Mouse (Mus musculus): ENCODE measurements at regions not wholly inside any gene's neighbourhood (a gene's known extent, or its start where the extent isn't known, plus 50 kb on each side); places are given as distances from the start of the nearest gene placed in this dataset.
A peak's percentile ranks its signal among the peaks of the same experiment; 100 is the strongest.

GRCm38 (mm10) chr3:38229686-38230085 lies 255.0 kb downstream of the Ankrd50 start:
- H3K27ac ChIP-seq (replicated peaks; ENCODE audit: low read depth, low read length) = no peak overlapping the region
- H3K4me3 ChIP-seq (ENCODE audit: insufficient read depth, low read depth, low read length) = no peak overlapping the region
- H3K4me1 ChIP-seq (ENCODE audit: control insufficient read depth, insufficient read depth, insufficient read length, low read length) = peaks cover 2% of the 10 kb centered on the region; the same call in 1 of the 2 replicates

DNA sequence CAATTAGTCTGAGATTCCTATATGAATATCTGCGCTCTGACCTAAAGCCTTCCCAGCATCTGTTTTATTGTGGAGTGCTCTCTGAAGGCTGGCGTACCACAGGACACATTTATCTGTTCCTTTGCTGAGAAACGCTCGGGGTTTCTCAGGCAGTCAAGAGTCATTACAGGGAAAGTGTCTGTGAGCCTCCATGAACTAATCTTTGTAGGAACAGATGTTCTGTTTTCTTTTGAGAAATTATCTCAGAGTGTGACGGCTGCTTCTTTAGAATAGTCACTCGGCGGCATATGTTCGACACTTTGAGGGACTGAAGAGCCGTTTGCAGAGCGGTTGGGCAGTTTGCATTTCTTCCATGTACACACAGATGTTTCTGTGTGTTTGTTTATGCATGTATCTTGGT lies 255.6 kb downstream of the Ankrd50 start:
- no peak overlapping the region for H3K27ac ChIP-seq (replicated peaks; ENCODE audit: low read depth, low read length)
- peaks cover 2% of the 10 kb centered on the region; the same call in 1 of the 2 replicates for H3K4me1 ChIP-seq (ENCODE audit: control insufficient read depth, insufficient read depth, insufficient read length, low read length)
- no peak overlapping the region for H3K4me3 ChIP-seq (ENCODE audit: insufficient read depth, low read depth, low read length)

DNA sequence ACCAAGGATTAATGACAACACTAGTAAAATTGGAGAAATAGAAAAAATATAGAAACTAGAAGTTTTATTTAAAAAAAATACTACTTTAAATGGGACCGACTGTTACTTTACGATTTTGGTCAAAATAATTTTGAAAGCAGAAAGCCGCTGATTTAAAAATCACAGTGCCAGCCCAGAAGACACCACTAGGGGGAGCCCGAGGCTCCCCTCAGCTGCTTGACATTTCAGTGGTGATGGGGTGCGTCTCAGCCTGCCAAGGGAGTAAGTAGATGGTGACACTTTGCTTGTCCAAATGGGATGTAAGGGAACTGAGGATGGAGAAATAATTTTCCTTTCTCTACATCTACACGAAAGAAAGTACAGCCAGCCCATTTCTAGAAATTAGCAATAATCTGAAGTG lies 257.0 kb downstream of the Ankrd50 start:
- H3K4me3 ChIP-seq (ENCODE audit: insufficient read depth, low read depth, low read length) = no peak overlapping the region
- H3K27ac ChIP-seq (replicated peaks; ENCODE audit: low read depth, low read length) = no peak overlapping the region
- 0 out of 2 replicates have a peak, but pooled peaks cover under 1% of the 10 kb centered on the region for H3K4me1 ChIP-seq (ENCODE audit: control insufficient read depth, insufficient read depth, insufficient read length, low read length)

GRCm38 (mm10) chr3:38227121-38227520 lies 257.5 kb downstream of the Ankrd50 start:
- Histone ChIP-seq H3K4me1 (ENCODE audit: control insufficient read depth, insufficient read depth, insufficient read length, low read length) (no peaks in the 10 kb centered on the region), H3K4me3 (ENCODE audit: insufficient read depth, low read depth, low read length) (no peak overlapping the region)

GRCm38 (mm10) chr3:38226147-38226546 lies 258.5 kb downstream of the Ankrd50 start:
- Histone ChIP-seq H3K27ac (replicated peaks; ENCODE audit: low read depth, low read length) (no peak overlapping the region), H3K4me3 (ENCODE audit: insufficient read depth, low read depth, low read length) (no peak overlapping the region), H3K4me1 (ENCODE audit: control insufficient read depth, insufficient read depth, insufficient read length, low read length) (no peaks in the 10 kb centered on the region)

More at GRCm38 (mm10) chr3:38227121-38227520, 257.5 kb downstream of the Ankrd50 start:
- no peak overlapping the region for H3K27ac ChIP-seq (replicated peaks; ENCODE audit: low read depth, low read length)

GRCm38 (mm10) chr3:38221834-38222215 lies 262.8 kb downstream of the Ankrd50 start:
- Histone ChIP-seq H3K4me3 (ENCODE audit: insufficient read depth, low read depth, low read length) (no peak overlapping the region), H3K4me1 (ENCODE audit: control insufficient read depth, insufficient read depth, insufficient read length, low read length) (no peaks in the 10 kb centered on the region), H3K27ac (replicated peaks; ENCODE audit: low read depth, low read length) (no peak overlapping the region)

GRCm38 (mm10) chr3:38220934-38221833 lies 263.5 kb downstream of the Ankrd50 start:
- Histone ChIP-seq H3K4me1 (ENCODE audit: control insufficient read depth, insufficient read depth, insufficient read length, low read length) (no peaks in the 10 kb centered on the region), H3K4me3 (ENCODE audit: insufficient read depth, low read depth, low read length) (no peak overlapping the region), H3K27ac (replicated peaks; ENCODE audit: low read depth, low read length) (no peak overlapping the region)

DNA sequence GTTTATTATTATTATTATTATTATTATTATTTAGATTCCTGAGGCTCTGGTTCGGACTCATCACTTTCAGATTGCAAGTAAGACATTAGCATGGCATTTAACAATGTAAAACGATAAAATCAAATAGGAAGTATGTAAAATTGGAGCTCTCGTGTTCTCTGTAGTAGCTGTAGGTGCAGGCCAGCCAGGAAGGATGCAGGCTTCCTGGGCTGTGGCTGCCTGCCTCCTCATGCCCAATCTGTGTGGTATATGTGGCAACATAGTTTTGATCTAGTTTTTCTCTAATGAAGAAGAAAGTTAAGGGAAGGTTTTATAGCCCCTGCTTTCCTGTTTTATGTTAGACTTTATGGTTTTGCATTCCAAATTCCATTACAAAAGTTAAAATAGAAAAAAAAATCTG lies 275.6 kb downstream of the Ankrd50 start:
- Histone ChIP-seq H3K4me1 (ENCODE audit: control insufficient read depth, insufficient read depth, insufficient read length, low read length) (no peaks in the 10 kb centered on the region), H3K4me3 (ENCODE audit: insufficient read depth, low read depth, low read length) (no peak overlapping the region), H3K27ac (replicated peaks; ENCODE audit: low read depth, low read length) (no peak overlapping the region)

DNA sequence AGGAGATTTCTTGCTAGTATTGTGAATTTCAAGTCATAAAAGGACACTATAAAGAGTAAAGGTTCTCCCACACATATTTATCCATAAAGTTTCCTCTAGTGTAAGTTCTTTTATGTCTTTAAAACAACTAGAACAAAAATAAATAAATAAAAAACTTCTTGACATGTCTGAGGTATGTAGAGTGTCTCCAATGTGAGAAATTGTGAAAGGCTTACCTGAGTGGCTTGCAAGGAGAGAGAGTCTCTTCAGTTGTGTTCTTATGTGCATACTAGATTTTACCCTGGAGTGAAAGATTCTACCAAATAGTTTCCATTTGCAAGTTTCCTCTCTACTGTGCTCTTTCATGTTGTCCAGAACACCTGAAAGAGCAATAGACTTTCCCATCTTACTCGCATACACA lies 276.8 kb downstream of the Ankrd50 start:
- Histone ChIP-seq H3K4me1 (ENCODE audit: control insufficient read depth, insufficient read depth, insufficient read length, low read length) (no peaks in the 10 kb centered on the region), H3K27ac (replicated peaks; ENCODE audit: low read depth, low read length) (no peak overlapping the region), H3K4me3 (ENCODE audit: insufficient read depth, low read depth, low read length) (no peak overlapping the region)

DNA sequence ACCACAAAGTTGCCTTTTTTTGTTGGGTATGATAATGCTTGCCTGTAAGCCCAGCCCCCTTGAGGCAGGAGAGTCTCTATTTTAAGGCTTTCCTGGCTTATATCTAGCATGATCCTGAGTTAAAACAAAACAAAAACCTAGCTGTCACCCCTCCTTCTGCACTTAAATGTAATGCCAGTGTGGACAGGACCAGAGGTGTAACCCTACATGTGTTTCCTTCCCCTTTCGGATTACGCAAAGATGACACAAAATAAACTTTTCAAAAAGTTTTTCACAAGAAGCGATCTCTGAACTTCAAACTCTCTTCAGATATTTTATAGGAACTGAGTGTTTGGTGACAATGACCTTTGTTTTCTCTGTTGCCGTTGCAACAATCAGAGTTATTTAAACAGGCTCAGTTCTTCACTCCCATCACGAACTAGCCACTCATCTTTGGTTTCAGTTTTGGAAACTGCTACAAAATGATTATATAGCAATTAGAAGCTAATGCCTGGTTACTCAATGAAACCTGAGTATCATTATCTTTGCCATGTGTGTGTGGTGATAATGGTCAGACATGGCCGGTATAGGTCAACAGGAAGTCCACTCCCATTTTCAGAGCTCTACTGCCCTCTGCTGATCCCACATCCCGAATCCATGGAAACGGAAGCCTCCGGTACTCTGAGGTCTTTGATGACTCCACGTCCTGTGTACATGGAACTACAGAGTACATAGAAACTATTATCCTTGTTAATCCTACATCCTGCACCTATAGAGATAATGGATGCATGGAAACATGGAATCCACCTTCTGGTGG lies 282.6 kb downstream of the Ankrd50 start:
- Histone ChIP-seq H3K4me3 (ENCODE audit: insufficient read depth, low read depth, low read length) (no peak overlapping the region), H3K4me1 (ENCODE audit: control insufficient read depth, insufficient read depth, insufficient read length, low read length) (no peaks in the 10 kb centered on the region), H3K27ac (replicated peaks; ENCODE audit: low read depth, low read length) (no peak overlapping the region)

DNA sequence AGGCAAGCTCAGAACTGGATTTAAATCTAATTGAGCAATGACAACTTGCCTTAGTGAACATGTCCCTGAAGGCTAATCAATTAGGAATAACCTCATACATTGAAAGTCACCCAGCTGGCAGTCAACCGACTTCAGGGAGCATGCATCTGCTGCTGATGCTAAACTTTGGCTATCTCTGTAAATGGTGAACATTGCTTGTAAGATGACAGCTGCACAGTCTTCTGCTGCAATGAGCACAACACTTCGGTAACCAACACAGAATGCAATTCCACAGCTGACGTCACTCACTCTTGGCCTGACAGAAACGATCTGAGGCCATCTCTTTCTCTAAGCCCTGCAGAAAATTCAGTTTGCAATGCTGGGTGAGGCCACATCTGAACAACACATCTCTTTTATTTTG lies 290.6 kb downstream of the Ankrd50 start:
- H3K4me3 ChIP-seq (ENCODE audit: insufficient read depth, low read depth, low read length) = no peak overlapping the region
- H3K27ac ChIP-seq (replicated peaks; ENCODE audit: low read depth, low read length) = no peak overlapping the region
- no peaks in the 10 kb centered on the region for H3K4me1 ChIP-seq (ENCODE audit: control insufficient read depth, insufficient read depth, insufficient read length, low read length)

- no peak overlapping the region for H3K27ac ChIP-seq (replicated peaks; ENCODE audit: low read depth, low read length)
- H3K4me3 ChIP-seq (ENCODE audit: insufficient read depth, low read depth, low read length) = no peak overlapping the region
- no peaks in the 10 kb centered on the region for H3K4me1 ChIP-seq (ENCODE audit: control insufficient read depth, insufficient read depth, insufficient read length, low read length)
These were observed 297.2 kb downstream of the Ankrd50 start for GRCm38 (mm10) chr3:38187406-38187896.

DNA sequence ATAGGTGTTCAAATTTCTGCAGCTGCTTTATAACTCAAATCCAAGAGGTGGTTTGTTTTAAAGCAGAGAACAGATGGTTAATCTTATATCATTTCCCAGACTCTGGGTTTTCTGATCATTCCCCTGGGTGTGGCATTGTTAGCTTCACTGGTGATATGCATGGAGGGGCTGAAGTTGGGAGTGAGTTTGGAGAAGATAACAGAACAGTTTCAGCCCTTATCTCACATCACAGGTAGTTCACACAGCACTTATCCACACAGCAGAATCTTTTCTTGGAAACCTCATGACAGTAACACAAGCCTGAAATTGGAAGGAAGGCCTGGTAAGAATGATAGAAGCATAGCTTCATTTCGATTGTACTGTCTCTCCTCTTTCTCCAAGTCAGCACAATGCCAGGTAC lies 298.1 kb downstream of the Ankrd50 start:
- H3K4me3 ChIP-seq (ENCODE audit: insufficient read depth, low read depth, low read length) = no peak overlapping the region
- no peak overlapping the region for H3K27ac ChIP-seq (replicated peaks; ENCODE audit: low read depth, low read length)
- H3K4me1 ChIP-seq (ENCODE audit: control insufficient read depth, insufficient read depth, insufficient read length, low read length) = no peaks in the 10 kb centered on the region

DNA sequence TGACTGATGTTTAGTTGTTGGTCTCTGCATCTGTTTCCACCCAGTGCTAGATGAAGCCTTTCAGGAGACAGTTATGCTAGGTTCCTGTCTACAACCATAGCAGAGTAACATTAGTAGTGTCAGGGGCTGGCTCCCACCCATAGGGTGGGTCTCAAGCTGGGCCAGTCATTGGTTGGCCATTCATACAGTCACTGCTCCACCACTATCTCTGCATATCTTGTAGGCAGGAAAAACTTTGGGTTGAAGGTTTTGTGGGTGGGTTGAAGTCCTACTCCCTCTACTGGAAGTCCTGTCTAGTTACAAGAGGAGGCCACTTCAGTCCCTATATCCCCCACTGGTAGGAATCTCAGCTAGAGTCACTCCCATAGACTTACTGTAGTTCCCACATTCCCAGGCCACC lies 306.3 kb downstream of the Ankrd50 start:
- H3K27ac ChIP-seq (replicated peaks; ENCODE audit: low read depth, low read length) = no peak overlapping the region

DNA sequence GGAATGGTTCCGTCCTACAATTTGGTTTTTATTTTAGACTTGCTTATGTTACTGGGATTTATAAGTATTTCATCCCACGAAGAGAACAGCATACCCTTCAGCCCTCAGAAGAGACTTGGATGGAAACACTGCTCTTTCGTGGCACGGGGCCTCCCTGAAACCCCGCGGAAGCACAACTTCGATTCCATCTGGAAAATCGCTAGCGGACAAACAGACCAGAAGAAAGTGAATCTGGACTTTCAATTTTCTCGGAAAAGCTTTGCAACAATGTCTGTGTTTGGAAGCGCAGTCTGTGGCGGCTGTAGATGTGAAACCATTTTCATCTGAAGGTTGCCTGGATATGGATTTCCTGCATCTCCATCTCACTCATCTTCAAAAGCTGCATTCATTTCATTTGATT lies 308.7 kb downstream of the Ankrd50 start:
- Histone ChIP-seq H3K4me3 (ENCODE audit: insufficient read depth, low read depth, low read length) (peak overlapping the region; percentile 28; the same call in 1 of the 2 replicates), H3K27ac (replicated peaks; ENCODE audit: low read depth, low read length) (peak overlapping the region; percentile 47; the same call in 1 of the 2 replicates), H3K4me1 (ENCODE audit: control insufficient read depth, insufficient read depth, insufficient read length, low read length) (0 out of 2 replicates have a peak, but pooled peaks cover 2% of the 10 kb centered on the region)

More for the DNA sequence above, 306.3 kb downstream of the Ankrd50 start:
- Histone ChIP-seq H3K4me3 (ENCODE audit: insufficient read depth, low read depth, low read length) (no peak overlapping the region), H3K4me1 (ENCODE audit: control insufficient read depth, insufficient read depth, insufficient read length, low read length) (0 out of 2 replicates have a peak, but pooled peaks cover 2% of the 10 kb centered on the region)
